Mouse (Mus musculus) hindbrain, embryonic 12.5 days (tissue): ENCODE data around the gene Elfn1. TPM values are rescaled to one million over a fixed set of nuclear protein-coding genes. Genes with fewer than 3 reads are reported as not detected.
"Not testable (repeated sequence)": the region's sequence is repeated elsewhere in the genome, so short reads cannot be mapped to it uniquely, and the experiment has no call there.

ENCODE experiments used
- ATAC-seq: fragments of 200-750 bp; cut with Nextera tagmentation; 2 replicates; pipeline ENCODE4 v1.8.0; 2017; ENCODE audit warnings: moderate TSS enrichment; ENCODE audit not compliant: low FRiP score
- H3K27ac ChIP-seq: fragments of 300-500 bp; sonication (generic); 2 replicates; pipeline ENCODE4 v1.5.1; 2016; ENCODE audit warnings: mild to moderate bottlenecking
- H3K27me3 ChIP-seq: fragments of 300-500 bp; sonication (generic); 2 replicates; pipeline ENCODE4 v1.6.1; 2016; ENCODE audit warnings: mild to moderate bottlenecking
- H3K36me3 ChIP-seq: fragments of 300-500 bp; sonication (generic); 2 replicates; pipeline ENCODE4 v1.6.1; 2016; ENCODE audit warnings: mild to moderate bottlenecking
- H3K4me1 ChIP-seq: fragments of 300-500 bp; sonication (generic); 2 replicates; pipeline ENCODE4 v1.6.1; 2016
- H3K4me2 ChIP-seq: fragments of 300-500 bp; sonication (generic); replicated peaks from 2 replicates; pipeline ENCODE4 v1.6.1; 2016; ENCODE audit warnings: mild to moderate bottlenecking
- H3K4me3 ChIP-seq: fragments of 300-500 bp; sonication (generic); 2 replicates; pipeline ENCODE4 v1.5.1; 2016; ENCODE audit warnings: mild to moderate bottlenecking
- H3K9ac ChIP-seq: fragments of 300-500 bp; sonication (generic); 2 replicates; pipeline ENCODE4 v1.6.1; 2016; ENCODE audit warnings: mild to moderate bottlenecking, moderate library complexity
- H3K9me3 ChIP-seq: fragments of 300-500 bp; sonication (generic); replicated peaks from 2 replicates; pipeline ENCODE4 v1.6.1; 2016; ENCODE audit warnings: mild to moderate bottlenecking
- WGBS: fragments of 180-500 bp; shearing (Covaris S2); methylation state at CpG from one replicate; pipeline ENCODE4 v1.1.7; 2016; 5-methylcytosine and 5-hydroxymethylcytosine counted together
- polyA plus RNA-seq: library from polyadenylated mRNA; unstranded; fragments of >200 nt; fragmentation: Nextera tagmentation; extraction: Ambion mirVana; gene quantifications from 2 replicates; pipeline ENCODE4 v1.2.1, GENCODE M21; 2016

Elfn1 gene
- polyA plus RNA-seq, 1 experiment from 2014 or later, result 1.7 TPM

GRCm38 (mm10) chr5:139981976-139982375, 74.2 kb downstream of the Elfn1 start:
- Histone ChIP-seq H3K27ac (no peak overlapping the region), H3K9ac (no peak overlapping the region), H3K36me3 (no peaks in the 10 kb centered on the region), H3K4me2 (no peak overlapping the region), H3K4me3 (no peak overlapping the region), H3K27me3 (peaks cover 11% of the 10 kb centered on the region; the same call in 1 of the 2 replicates), H3K9me3 (no peaks in the 10 kb centered on the region), H3K4me1 (peaks cover 21% of the 10 kb centered on the region)
- no peak for ATAC-seq
- 88% methylated on average over 1 of the region's 1 CpGs for WGBS

DNA sequence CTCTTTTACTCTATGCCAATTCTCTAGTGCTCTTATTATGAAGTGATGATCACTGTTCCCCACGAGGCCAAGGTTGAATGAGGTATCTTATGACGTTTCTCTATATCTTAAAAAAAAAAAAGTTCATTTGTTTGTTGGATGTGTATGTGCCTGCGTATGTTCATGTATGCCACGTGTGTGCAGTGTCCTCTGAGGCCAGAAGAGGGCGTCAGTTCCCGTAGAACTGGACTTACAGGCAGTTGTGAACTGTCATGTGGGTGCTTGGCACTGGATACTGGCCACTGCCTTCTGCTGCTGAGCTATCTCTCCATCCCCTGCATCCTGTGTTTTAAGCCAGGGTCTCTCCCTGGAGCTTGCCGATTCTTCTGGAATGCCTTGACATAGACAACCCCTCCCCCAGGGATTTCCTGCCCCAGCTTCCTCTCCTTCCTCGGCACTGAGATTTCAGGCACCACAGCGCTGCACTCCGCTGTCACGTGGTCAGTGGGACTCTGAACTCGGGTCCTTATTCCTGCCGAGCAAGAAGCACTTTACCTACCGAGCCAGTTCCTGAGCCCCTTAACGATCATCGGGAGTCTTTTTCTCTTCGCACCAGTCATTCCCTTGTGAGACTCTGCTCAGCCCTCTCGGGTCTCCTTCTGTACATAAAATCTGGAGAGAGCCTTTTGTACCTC, 77.5 kb downstream of the Elfn1 start:
- WGBS, result 35% methylated on average over 18 of the region's 18 CpGs
- Histone ChIP-seq H3K9ac (no peak overlapping the region), H3K27ac (no peak overlapping the region), H3K27me3 (no peaks in the 10 kb centered on the region; the same call in 1 of the 2 replicates), H3K9me3 (peaks cover 12% of the 10 kb centered on the region), H3K4me1 (0 out of 2 replicates have a peak, but pooled peaks cover 3% of the 10 kb centered on the region), H3K4me2 (no peak overlapping the region), H3K36me3 (no peaks in the 10 kb centered on the region), H3K4me3 (no peak overlapping the region)
- ATAC-seq, result no peak

DNA sequence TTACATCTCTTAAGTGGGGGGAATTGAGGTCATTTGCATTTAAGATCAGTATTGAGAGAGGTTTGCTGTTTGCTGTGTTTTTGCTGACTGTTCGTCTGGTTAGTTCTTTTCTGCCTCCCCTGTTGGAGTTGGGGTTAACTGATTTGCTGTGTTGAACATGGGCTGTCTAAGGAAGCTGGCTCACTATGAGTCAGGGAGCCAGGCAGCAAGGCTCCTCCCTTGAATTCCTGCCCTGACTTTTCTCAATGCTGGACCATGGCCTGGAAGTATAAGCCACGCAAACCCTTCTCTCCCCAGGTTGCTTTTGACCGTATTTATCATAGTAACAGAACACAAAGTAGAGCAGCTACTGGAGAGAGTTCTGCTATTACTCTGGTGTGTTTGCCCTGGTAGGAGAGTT, 83.8 kb downstream of the Elfn1 start:
- H3K27ac ChIP-seq, result no peak overlapping the region
- no peaks in the 10 kb centered on the region for H3K36me3 ChIP-seq
- 94% methylated on average over 3 of the region's 3 CpGs for WGBS
- no peak overlapping the region for H3K4me2 ChIP-seq
- H3K9me3 ChIP-seq, result peaks cover 23% of the 10 kb centered on the region
- H3K4me3 ChIP-seq, result no peak overlapping the region
- no peaks in the 10 kb centered on the region for H3K4me1 ChIP-seq
- no peak overlapping the region for H3K9ac ChIP-seq
- no peak for ATAC-seq
- no peaks in the 10 kb centered on the region; the same call in 1 of the 2 replicates for H3K27me3 ChIP-seq

DNA sequence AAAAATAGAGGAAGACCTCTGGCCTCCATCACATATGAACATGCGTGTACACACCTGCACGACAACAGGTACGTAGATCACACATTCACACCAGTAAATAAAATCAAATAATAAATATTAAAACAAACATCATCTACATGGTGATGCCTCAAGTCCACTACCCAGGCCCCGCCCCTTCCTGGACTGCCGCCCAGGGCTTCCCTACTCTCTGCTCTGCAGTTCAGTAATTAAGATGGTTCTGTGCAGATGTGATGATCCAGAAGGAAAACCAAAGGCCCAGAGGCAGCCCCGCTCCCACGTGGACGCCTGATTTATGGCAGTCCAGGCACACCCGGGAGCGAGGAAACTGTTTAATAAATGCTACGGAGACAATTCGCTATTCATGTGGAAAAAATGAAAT, 90.6 kb downstream of the Elfn1 start:
- not testable (repeated sequence) for H3K4me3 ChIP-seq, H3K9me3 ChIP-seq, H3K36me3 ChIP-seq, H3K4me2 ChIP-seq, H3K27ac ChIP-seq, H3K27me3 ChIP-seq, ATAC-seq, H3K9ac ChIP-seq, H3K4me1 ChIP-seq
- 67% methylated on average over 12 of the region's 12 CpGs for WGBS

GRCm38 (mm10) chr5:139998916-139999315, 91.2 kb downstream of the Elfn1 start:
- 25% methylated on average over 6 of the region's 6 CpGs for WGBS

DNA sequence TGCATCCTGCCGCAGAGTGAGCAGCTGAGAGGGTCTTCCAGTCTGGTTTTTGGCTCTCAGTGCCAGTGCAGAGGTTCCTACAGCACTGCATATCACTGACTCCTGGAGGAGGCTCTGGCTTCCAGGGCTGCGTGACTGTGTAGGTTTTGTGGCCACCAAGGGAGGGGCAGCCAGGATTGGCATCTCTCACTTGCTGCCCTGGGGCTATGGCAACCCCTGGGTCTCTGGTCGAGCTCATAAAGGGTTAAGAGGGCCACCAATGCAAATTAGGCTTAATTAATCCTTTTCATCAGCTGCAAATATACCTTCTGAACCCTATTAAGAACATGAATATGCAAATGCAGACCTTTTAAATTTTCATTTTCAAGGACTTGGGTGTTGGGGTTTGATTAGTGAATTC, 94.8 kb downstream of the Elfn1 start:
- H3K4me2 ChIP-seq, result no peak overlapping the region
- H3K4me3 ChIP-seq, result no peak overlapping the region
- no peak overlapping the region for H3K9ac ChIP-seq
- H3K27ac ChIP-seq, result peak overlapping the region; percentile 30; the same call in 1 of the 2 replicates
- H3K4me1 ChIP-seq, result 0 out of 2 replicates have a peak, but pooled peaks cover 3% of the 10 kb centered on the region
- ATAC-seq, result no peak
- no peaks in the 10 kb centered on the region for H3K9me3 ChIP-seq
- no peaks in the 10 kb centered on the region for H3K27me3 ChIP-seq
- 44% methylated on average over 3 of the region's 3 CpGs for WGBS
- H3K36me3 ChIP-seq, result no peaks in the 10 kb centered on the region

More at GRCm38 (mm10) chr5:139998916-139999315, 91.2 kb downstream of the Elfn1 start:
- 0 out of 2 replicates have a peak, but pooled peaks cover 3% of the 10 kb centered on the region for H3K4me1 ChIP-seq
- H3K36me3 ChIP-seq, result no peaks in the 10 kb centered on the region
- H3K27ac ChIP-seq, result 0 out of 2 replicates have a peak overlapping the region, but pooled peaks have one; percentile 9
- no peaks in the 10 kb centered on the region for H3K9me3 ChIP-seq
- H3K9ac ChIP-seq, result no peak overlapping the region
- H3K27me3 ChIP-seq, result no peaks in the 10 kb centered on the region
- ATAC-seq, result no peak
- H3K4me3 ChIP-seq, result no peak overlapping the region
- H3K4me2 ChIP-seq, result no peak overlapping the region

- no peak for ATAC-seq
- H3K4me1 ChIP-seq, result peaks cover 5% of the 10 kb centered on the region; the same call in 1 of the 2 replicates
- no peaks in the 10 kb centered on the region for H3K9me3 ChIP-seq
- no peak overlapping the region for H3K4me3 ChIP-seq
- H3K36me3 ChIP-seq, result no peaks in the 10 kb centered on the region
- H3K4me2 ChIP-seq, result no peak overlapping the region
- no peak overlapping the region for H3K27ac ChIP-seq
- WGBS, result 78% methylated on average over 8 of the region's 8 CpGs
- H3K9ac ChIP-seq, result no peak overlapping the region; the same call in 1 of the 2 replicates
- H3K27me3 ChIP-seq, result no peaks in the 10 kb centered on the region
Observed at GRCm38 (mm10) chr5:140006861-140007260, 99.1 kb downstream of the Elfn1 start.

- Histone ChIP-seq H3K4me3 (no peak overlapping the region), H3K9ac (no peak overlapping the region), H3K27me3 (no peaks in the 10 kb centered on the region), H3K9me3 (no peaks in the 10 kb centered on the region), H3K36me3 (no peaks in the 10 kb centered on the region), H3K27ac (no peak overlapping the region), H3K4me2 (no peak overlapping the region), H3K4me1 (peaks cover 3% of the 10 kb centered on the region; the same call in 1 of the 2 replicates)
- peak; percentile 22; the same call in 1 of the 2 replicates for ATAC-seq
- WGBS, result 58% methylated on average over 9 of the region's 9 CpGs
Observed at GRCm38 (mm10) chr5:140007656-140008522, 100.1 kb downstream of the Elfn1 start.

DNA sequence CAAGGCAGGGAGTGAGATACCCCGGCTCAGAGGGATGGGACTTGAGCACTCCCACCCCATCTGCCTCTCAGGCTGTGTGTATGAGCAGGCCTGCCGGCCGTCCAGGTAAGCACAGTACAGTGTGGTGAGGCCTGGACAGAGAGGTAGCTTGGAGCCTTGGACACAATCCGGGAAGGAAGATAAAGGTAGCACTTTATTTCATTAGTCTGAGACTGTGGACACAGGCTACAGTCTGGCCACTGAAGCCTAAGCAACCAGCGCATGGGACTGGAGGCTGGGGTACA, 100.7 kb downstream of the Elfn1 start:
- H3K9me3 ChIP-seq, result no peaks in the 10 kb centered on the region
- H3K27me3 ChIP-seq, result no peaks in the 10 kb centered on the region
- H3K9ac ChIP-seq, result no peak overlapping the region
- no peak for ATAC-seq
- peaks cover 3% of the 10 kb centered on the region; the same call in 1 of the 2 replicates for H3K4me1 ChIP-seq
- WGBS, result 75% methylated on average over 5 of the region's 5 CpGs
- no peak overlapping the region for H3K4me2 ChIP-seq
- H3K27ac ChIP-seq, result no peak overlapping the region
- H3K36me3 ChIP-seq, result no peaks in the 10 kb centered on the region
- H3K4me3 ChIP-seq, result no peak overlapping the region

- Histone ChIP-seq H3K4me3 (no peak overlapping the region), H3K36me3 (no peaks in the 10 kb centered on the region), H3K27ac (no peak overlapping the region), H3K27me3 (no peaks in the 10 kb centered on the region), H3K4me2 (no peak overlapping the region), H3K9me3 (no peaks in the 10 kb centered on the region), H3K4me1 (peaks cover 7% of the 10 kb centered on the region; the same call in 1 of the 2 replicates), H3K9ac (no peak overlapping the region)
- ATAC-seq, result no peak
- WGBS, result 77% methylated on average over 7 of the region's 7 CpGs
Observed at GRCm38 (mm10) chr5:140009083-140009655, 101.4 kb downstream of the Elfn1 start.

DNA sequence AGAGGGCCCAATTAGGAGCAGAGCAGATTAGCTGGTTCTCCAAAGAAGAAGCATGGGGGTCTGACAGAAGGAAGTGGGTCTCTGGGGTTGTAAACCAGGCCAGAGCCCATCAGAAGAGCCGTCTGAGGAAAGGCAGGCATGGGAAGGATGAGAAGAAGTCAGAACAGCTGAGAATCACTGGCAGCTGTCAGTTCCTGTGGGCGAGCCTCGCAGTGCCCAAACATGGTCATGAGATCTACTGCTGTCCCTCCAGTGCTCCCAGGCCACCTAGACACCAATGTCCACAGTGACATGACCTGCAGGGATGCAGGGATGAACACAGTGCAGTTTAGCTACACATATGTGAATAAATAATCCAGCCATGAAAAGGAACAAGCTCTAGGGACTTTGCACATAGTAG, 102.7 kb downstream of the Elfn1 start:
- no peak overlapping the region for H3K4me3 ChIP-seq
- 90% methylated on average over 3 of the region's 3 CpGs for WGBS
- no peaks in the 10 kb centered on the region for H3K36me3 ChIP-seq
- ATAC-seq, result no peak
- no peaks in the 10 kb centered on the region for H3K9me3 ChIP-seq
- H3K4me2 ChIP-seq, result no peak overlapping the region
- no peak overlapping the region for H3K27ac ChIP-seq
- H3K9ac ChIP-seq, result no peak overlapping the region
- no peaks in the 10 kb centered on the region for H3K27me3 ChIP-seq
- H3K4me1 ChIP-seq, result peaks cover 7% of the 10 kb centered on the region; the same call in 1 of the 2 replicates

DNA sequence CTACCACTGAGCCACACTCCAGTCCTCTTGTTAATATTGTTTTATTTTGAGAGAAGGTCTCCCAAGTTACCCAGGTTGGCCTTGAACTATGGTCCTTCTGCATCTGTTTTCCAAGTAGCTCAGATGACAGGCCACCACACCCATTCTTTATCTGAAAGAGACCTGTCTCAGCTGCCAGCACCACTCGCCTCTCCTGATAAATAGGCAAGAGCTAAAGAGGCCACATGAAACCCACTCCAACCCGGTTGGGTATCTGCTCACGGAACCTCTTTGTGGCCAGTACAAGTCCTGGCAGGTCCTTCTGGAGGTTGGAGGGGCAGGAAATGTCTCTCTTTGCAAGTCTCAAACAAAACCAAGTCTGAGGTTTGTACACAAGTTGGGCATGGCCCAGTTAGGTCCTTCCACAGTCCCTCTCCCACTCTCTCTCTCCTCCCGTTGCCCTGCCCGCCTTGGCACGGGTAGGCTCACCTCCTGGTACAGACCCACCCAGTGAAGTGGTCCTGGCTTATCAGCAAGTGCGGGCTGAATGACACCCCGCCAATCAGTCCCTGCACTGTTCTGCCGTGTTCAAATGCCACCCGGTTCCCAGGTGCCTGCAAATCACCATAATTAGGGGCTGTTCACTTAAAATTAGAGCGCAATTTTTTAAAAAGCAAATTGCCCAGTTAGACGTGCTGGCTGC, 104.7 kb downstream of the Elfn1 start:
- Histone ChIP-seq H3K9ac (no peak overlapping the region), H3K27me3 (no peaks in the 10 kb centered on the region), H3K27ac (no peak overlapping the region), H3K4me1 (peaks cover 7% of the 10 kb centered on the region; the same call in 1 of the 2 replicates), H3K4me2 (no peak overlapping the region), H3K9me3 (no peaks in the 10 kb centered on the region), H3K36me3 (no peaks in the 10 kb centered on the region), H3K4me3 (no peak overlapping the region)
- 92% methylated on average over 12 of the region's 12 CpGs for WGBS
- no peak for ATAC-seq
